Comparison of ENCODE assay signal across 8 mouse cellular contexts in the genomic region with DNA sequence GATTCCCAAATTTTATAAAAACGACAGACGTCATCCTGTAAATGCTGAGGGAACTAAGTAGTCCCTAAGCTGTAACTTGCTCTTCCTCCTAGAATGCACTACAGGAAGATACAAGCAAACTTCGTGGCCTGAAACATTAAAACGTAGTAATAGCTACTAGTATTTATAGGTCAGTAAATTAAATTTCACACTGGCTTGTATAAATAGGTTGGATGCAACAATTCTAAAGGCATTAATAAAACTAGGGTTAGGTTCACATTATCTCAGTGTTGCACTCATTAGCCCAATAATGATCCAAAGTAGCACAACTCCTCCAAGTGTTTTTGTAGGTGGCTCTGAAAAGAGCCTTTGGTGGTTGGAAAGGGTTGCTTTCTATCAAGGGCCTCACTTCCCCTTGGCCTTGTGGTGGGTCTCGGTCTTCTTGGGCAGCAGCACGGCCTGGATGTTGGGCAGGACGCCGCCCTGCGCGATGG. TPM values are rescaled to one million over a fixed set of nuclear protein-coding genes. Genes with fewer than 3 reads are reported as not detected.
DNase-seq lines count a peak whose midpoint lies in the region; ATAC-seq lines count a peak whose summit lies in the region.

No protein-coding gene starts in this region.

- H3K27me3 ChIP-seq in kidney, embryonic 14.5 days (ENCODE audit: control insufficient read depth, insufficient read depth, low read length): no peaks in the 10 kb centered on the region
- H3K27me3 ChIP-seq in hindbrain, embryonic 12.5 days: no peaks in the 10 kb centered on the region
- H3K27me3 ChIP-seq in midbrain, embryonic 11.5 days (ENCODE audit: control insufficient read depth, insufficient read depth, low read length): no peaks in the 10 kb centered on the region

- no peak for DNase-seq in kidney, adult 11 months
- peak; percentile 58 for DNase-seq in R1 (ENCODE audit: low read depth, low spot score)
- DNase-seq in midbrain, embryonic 11.5 days (ENCODE audit: low spot score, missing footprints): peak; percentile 93
- no peak for DNase-seq in T-cell, adult 2 months (ENCODE audit: low spot score)
- DNase-seq in urinary bladder, adult 2 months (ENCODE audit: low spot score): no peak
- DNase-seq in adipocyte (ENCODE audit: low spot score): no peak

- 3% methylated on average over 8 of the region's 10 CpGs for WGBS in kidney, embryonic 14.5 days
- WGBS in hindbrain, embryonic 12.5 days: 2% methylated on average over 10 of the region's 10 CpGs
- 2% methylated on average over 10 of the region's 10 CpGs for WGBS in midbrain, embryonic 11.5 days

- peak overlapping the region; percentile 43 for H3K4me3 ChIP-seq in kidney, embryonic 14.5 days (ENCODE audit: low read length)
- peak overlapping the region; percentile 44 for H3K4me3 ChIP-seq in hindbrain, embryonic 12.5 days
- peak overlapping the region; percentile 34 for H3K4me3 ChIP-seq in midbrain, embryonic 11.5 days (ENCODE audit: low read depth, low read length)

- no peak for ATAC-seq in kidney, embryonic 14.5 days (ENCODE audit: low FRiP score, low TSS enrichment)
- ATAC-seq in hindbrain, embryonic 12.5 days (ENCODE audit: low FRiP score): no peak
- no peak for ATAC-seq in midbrain, embryonic 11.5 days (ENCODE audit: low FRiP score)

- no peaks in the 10 kb centered on the region; the same call in 1 of the 2 replicates for H3K36me3 ChIP-seq in kidney, embryonic 14.5 days (ENCODE audit: control insufficient read depth, insufficient read depth, low read length)
- no peaks in the 10 kb centered on the region for H3K36me3 ChIP-seq in hindbrain, embryonic 12.5 days
- no peaks in the 10 kb centered on the region for H3K36me3 ChIP-seq in midbrain, embryonic 11.5 days (ENCODE audit: control insufficient read depth, insufficient read depth, low read length)

- H3K9me3 ChIP-seq in kidney, embryonic 14.5 days (ENCODE audit: control insufficient read depth, low read length): no peaks in the 10 kb centered on the region
- no peaks in the 10 kb centered on the region for H3K9me3 ChIP-seq in hindbrain, embryonic 12.5 days (replicated peaks)
- H3K9me3 ChIP-seq in midbrain, embryonic 11.5 days (ENCODE audit: control insufficient read depth, low read length): no peaks in the 10 kb centered on the region

- H3K4me2 ChIP-seq in kidney, embryonic 14.5 days (replicated peaks; ENCODE audit: low read depth, low read length): peak overlapping the region; percentile 59
- peak overlapping the region; percentile 71 for H3K4me2 ChIP-seq in hindbrain, embryonic 12.5 days (replicated peaks)
- peak overlapping the region; percentile 61 for H3K4me2 ChIP-seq in midbrain, embryonic 11.5 days

- peaks cover 16% of the 10 kb centered on the region for H3K4me1 ChIP-seq in kidney, embryonic 14.5 days (ENCODE audit: control insufficient read depth, insufficient read depth, low read length)
- H3K4me1 ChIP-seq in hindbrain, embryonic 12.5 days: peaks cover 27% of the 10 kb centered on the region
- H3K4me1 ChIP-seq in midbrain, embryonic 11.5 days (ENCODE audit: control insufficient read depth, insufficient read depth, low read length): peaks cover 10% of the 10 kb centered on the region; the same call in 1 of the 2 replicates

- H3K9ac ChIP-seq in kidney, embryonic 14.5 days (ENCODE audit: low read depth, low read length): peak overlapping the region; percentile 78
- H3K9ac ChIP-seq in hindbrain, embryonic 12.5 days: peak overlapping the region; percentile 61
- peak overlapping the region; percentile 72 for H3K9ac ChIP-seq in midbrain, embryonic 11.5 days (ENCODE audit: low read length)

- H3K27ac ChIP-seq in kidney, embryonic 14.5 days (ENCODE audit: low read depth, low read length): peak overlapping the region; percentile 95
- H3K27ac ChIP-seq in hindbrain, embryonic 12.5 days: peak overlapping the region; percentile 93
- peak overlapping the region; percentile 91 for H3K27ac ChIP-seq in midbrain, embryonic 11.5 days (ENCODE audit: low read depth, low read length)

RNA-seq across cellular contexts. Expression of a gene that starts 0.5 kb away (rescaled TPM):
- 18.5 and 21.7 TPM in 2 replicates for polyA plus RNA-seq in kidney, embryonic 14.5 days (2014; fragmentation: Nextera tagmentation; extraction: Ambion mirVana)
- 12.2 and 28.3 TPM in 2 replicates for polyA plus RNA-seq in hindbrain, embryonic 12.5 days (2016; fragmentation: Nextera tagmentation; extraction: Ambion mirVana)
- polyA plus RNA-seq in midbrain, embryonic 11.5 days (2014; fragmentation: Nextera tagmentation; extraction: Ambion mirVana): 6.2 and 10.7 TPM in 2 replicates
- 0.28 TPM in 1 of 2 replicates, not detected in the other for polyA plus RNA-seq in urinary bladder, adult 2 months (2012; rRNA removed)

RNA-seq across cellular contexts. Expression of a gene that starts 0.8 kb away (rescaled TPM):
- 2.0 and 11.0 TPM in 2 replicates for polyA plus RNA-seq in kidney, embryonic 14.5 days (2014; fragmentation: Nextera tagmentation; extraction: Ambion mirVana)
- polyA plus RNA-seq in hindbrain, embryonic 12.5 days (2016; fragmentation: Nextera tagmentation; extraction: Ambion mirVana): 2.2 and 2.8 TPM in 2 replicates
- polyA plus RNA-seq in midbrain, embryonic 11.5 days (2014; fragmentation: Nextera tagmentation; extraction: Ambion mirVana): 2.2 TPM in 1 of 2 replicates, not detected in the other
- 0.96 and 1.9 TPM in 2 replicates for polyA plus RNA-seq in urinary bladder, adult 2 months (2012; rRNA removed)

RNA-seq across cellular contexts. Expression of a gene that starts 2.8 kb away (rescaled TPM):
- 2.9 and 7.8 TPM in 2 replicates for polyA plus RNA-seq in kidney, embryonic 14.5 days (2014; fragmentation: Nextera tagmentation; extraction: Ambion mirVana)
- polyA plus RNA-seq in hindbrain, embryonic 12.5 days (2016; fragmentation: Nextera tagmentation; extraction: Ambion mirVana): 2.9 TPM in 1 of 2 replicates, not detected in the other
- 2.4 and 6.0 TPM in 2 replicates for polyA plus RNA-seq in midbrain, embryonic 11.5 days (2014; fragmentation: Nextera tagmentation; extraction: Ambion mirVana)
- 1.4 and 1.5 TPM in 2 replicates for polyA plus RNA-seq in urinary bladder, adult 2 months (2012; rRNA removed)

RNA-seq across cellular contexts. Expression of a gene that starts 18.2 kb away (rescaled TPM):
- polyA plus RNA-seq in kidney, embryonic 14.5 days (2014; fragmentation: Nextera tagmentation; extraction: Ambion mirVana): 2.4 and 2.6 TPM in 2 replicates
- 0.98 and 1.0 TPM in 2 replicates for polyA plus RNA-seq in hindbrain, embryonic 12.5 days (2016; fragmentation: Nextera tagmentation; extraction: Ambion mirVana)
- polyA plus RNA-seq in midbrain, embryonic 11.5 days (2014; fragmentation: Nextera tagmentation; extraction: Ambion mirVana): 1.0 and 2.2 TPM in 2 replicates
- polyA plus RNA-seq in urinary bladder, adult 2 months (2012; rRNA removed): 1.2 and 1.7 TPM in 2 replicates

RNA-seq across cellular contexts. Expression of a gene that starts 27.3 kb away (rescaled TPM):
- 18.8 and 27.0 TPM in 2 replicates for polyA plus RNA-seq in kidney, embryonic 14.5 days (2014; fragmentation: Nextera tagmentation; extraction: Ambion mirVana)
- 23.2 and 23.6 TPM in 2 replicates for polyA plus RNA-seq in hindbrain, embryonic 12.5 days (2016; fragmentation: Nextera tagmentation; extraction: Ambion mirVana)
- 20.0 and 24.8 TPM in 2 replicates for polyA plus RNA-seq in midbrain, embryonic 11.5 days (2014; fragmentation: Nextera tagmentation; extraction: Ambion mirVana)
- polyA plus RNA-seq in urinary bladder, adult 2 months (2012; rRNA removed): 0.39 and 0.44 TPM in 2 replicates

Comparison
In these comparisons a context has a peak if more than half of its experiments do, and no peak if none do; other contexts are left out.
1. DNase-seq: peak in R1 (single experiment) and midbrain, embryonic 11.5 days (single experiment); none in kidney, adult 11 months (single experiment), T-cell, adult 2 months (single experiment), urinary bladder, adult 2 months (single experiment) and adipocyte (single experiment).
2. Peak in every context shown above with its lines, with median percentiles within 50 percentile points of each other: H3K27ac ChIP-seq, H3K4me2 ChIP-seq, H3K4me3 ChIP-seq and H3K9ac ChIP-seq.